Mouse (Mus musculus) T-cell, adult 2 months (primary cell): ENCODE data around the gene Olfr828.

ENCODE experiments used
- DNase-seq: peaks from one replicate; pipeline ENCODE4 v3.0.0; 2022; ENCODE audit warnings: low spot score

Gene Olfr828

DNA sequence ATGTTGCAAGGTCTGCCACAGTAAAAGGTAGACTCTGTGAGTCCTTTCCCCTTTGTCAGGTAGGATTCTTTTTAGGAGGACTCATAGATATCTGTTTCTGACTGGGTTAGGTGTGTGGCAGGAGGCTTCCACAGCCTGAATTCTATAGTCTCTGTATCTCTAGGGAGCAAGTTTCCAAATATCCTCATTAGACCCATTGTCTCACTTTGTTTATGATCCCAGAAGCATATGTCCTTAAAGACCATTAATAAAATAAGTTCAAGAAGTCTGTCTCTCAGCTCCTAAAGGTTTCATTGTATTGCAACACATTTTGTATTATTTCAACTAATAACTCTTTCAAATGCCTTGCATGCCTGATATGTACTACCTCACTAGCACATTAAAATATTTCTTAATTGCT is at the start of gene Olfr828:
TSS of gene Olfr828 (minus strand) at position 101 of the 400 bp plus-strand sequence.
- no peak for DNase-seq

- DNase-seq, result no peak
Measured at GRCm38 (mm10) chr9:18854633-18855032, 35.3 kb upstream of the Olfr828 start, which contains the start of gene Olfr829. Gene Olfr829 (plus strand): TSS chr9:18854933.

- no peak for DNase-seq
Measured at GRCm38 (mm10) chr9:18785316-18785715, 34.0 kb downstream of the Olfr828 start.

- DNase-seq, result no peak
Measured at GRCm38 (mm10) chr9:18779476-18779875, 39.9 kb downstream of the Olfr828 start.

DNA sequence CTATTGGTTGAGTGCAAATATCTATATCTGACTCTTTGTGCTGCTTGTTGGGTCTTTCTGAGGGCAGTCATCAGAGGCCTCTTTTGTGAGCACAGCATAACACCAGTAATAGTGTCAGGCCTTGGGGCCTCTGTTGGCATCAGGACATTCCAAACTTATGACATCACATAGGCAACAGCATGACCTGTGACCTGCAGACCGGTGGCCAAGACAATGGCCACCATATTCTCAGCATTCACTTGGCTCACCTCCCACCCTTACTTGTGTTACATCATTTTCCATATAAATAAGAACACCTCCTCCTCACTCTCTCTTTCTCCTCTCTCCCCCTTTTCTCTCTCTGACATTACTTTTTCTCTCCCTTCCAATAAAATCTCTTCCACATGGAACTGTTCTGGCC is 40.3 kb downstream of the Olfr828 start:
- no peak for DNase-seq
